Mouse (Mus musculus) G1E (cell line): ENCODE measurements at regions not wholly inside any gene's neighbourhood (a gene's known extent, or its start where the extent isn't known, plus 50 kb on each side); places are given as distances from the start of the nearest gene placed in this dataset.

Source experiments
- CTCF ChIP-seq: IDR thresholded peaks from 2 replicates; pipeline ENCODE4 v1.5.1; 2012; ENCODE audit warnings: low read depth, low read length, inconsistent platforms, mixed read lengths
- GATA1 ChIP-seq: IDR thresholded peaks from 2 replicates; pipeline ENCODE4 v1.6.1; 2012; ENCODE audit warnings: borderline replicate concordance, low read length, inconsistent platforms, mixed read lengths
- GATA2 ChIP-seq: IDR thresholded peaks from 2 replicates; pipeline ENCODE4 v1.6.1; 2012; ENCODE audit warnings: low read depth, low read length, inconsistent platforms, borderline replicate concordance
- TAL1 ChIP-seq: conservative IDR thresholded peaks from 2 replicates; pipeline ENCODE4 v1.6.1; 2012; ENCODE audit warnings: low read depth, low read length, inconsistent platforms, mixed read lengths

- no peak for TF ChIP-seq GATA1
- no peak for TF ChIP-seq CTCF
- no peak for TF ChIP-seq TAL1
- no peak for TF ChIP-seq GATA2
These were observed 394.3 kb upstream of the Nrg3 start for GRCm38 (mm10) chr14:39867163-39867562.
